Mouse (Mus musculus) spleen, adult 2 months (tissue): ENCODE data around the gene Sdk1.

Experiments used
- CTCF ChIP-seq: fragments of 200-500 bp; IDR thresholded peaks from 2 replicates; pipeline ENCODE4 v1.5.1; 2011; ENCODE audit warnings: mild to moderate bottlenecking, inconsistent platforms; ENCODE audit not compliant: insufficient read depth, insufficient read length, insufficient replicate concordance; ENCODE audit errors: extremely low read depth
- POLR2A ChIP-seq: fragments of 200-500 bp; IDR thresholded peaks from 2 replicates; pipeline ENCODE4 v1.6.1; 2011; ENCODE audit warnings: low read depth, low read length, inconsistent platforms

- TF ChIP-seq POLR2A (no peak), CTCF (no peak)
These were observed 517.6 kb downstream of the Sdk1 start for GRCm38 (mm10) chr5:141758885-141759284.
